Mouse (Mus musculus) mature B cell (primary cell): ENCODE data around the gene Tprkb.
"Not testable (repeated sequence)": the region's sequence is repeated elsewhere in the genome, so short reads cannot be mapped to it uniquely, and the experiment has no call there.

ENCODE experiments used
- in situ Hi-C: fragments of 300-500 bp; cut with MboI; formaldehyde crosslinking; loops from 2 replicates; pipeline ENCODE4 v1.14.3; 2019

The Tprkb gene

GRCm38 (mm10) chr6:85911587-85911986 lies at the start of gene Tprkb:
TSS of gene Tprkb (plus strand) at chr6:85911865.
- in situ Hi-C loops = no loop called here

- in situ Hi-C loops = no loop called here
These were observed 49.1 kb upstream of the Tprkb start for GRCm38 (mm10) chr6:85862565-85862964.

GRCm38 (mm10) chr6:85863136-85863535 lies 48.5 kb upstream of the Tprkb start:
- in situ Hi-C loops = no loop called here

GRCm38 (mm10) chr6:85863840-85864239 lies 47.8 kb upstream of the Tprkb start:
- in situ Hi-C loops = no loop called here

GRCm38 (mm10) chr6:85864900-85865639 lies 46.6 kb upstream of the Tprkb start:
- in situ Hi-C loops = not testable (repeated sequence)

GRCm38 (mm10) chr6:85866166-85866565 lies 45.5 kb upstream of the Tprkb start:
- in situ Hi-C loops = not testable (repeated sequence)

GRCm38 (mm10) chr6:85866995-85867394 lies 44.7 kb upstream of the Tprkb start:
- in situ Hi-C loops = not testable (repeated sequence)

GRCm38 (mm10) chr6:85867726-85868690 lies 43.7 kb upstream of the Tprkb start:
- in situ Hi-C loops = no loop called here

GRCm38 (mm10) chr6:85869006-85869405 lies 42.7 kb upstream of the Tprkb start, which contains the start of gene Nat8f2:
TSS of gene Nat8f2 (minus strand) at chr6:85869158.
- in situ Hi-C loops = not testable (repeated sequence)

- in situ Hi-C loops = not testable (repeated sequence)
These were observed 28.4 kb upstream of the Tprkb start for GRCm38 (mm10) chr6:85883246-85883645.

- in situ Hi-C loops = no loop called here
These were observed 27.4 kb upstream of the Tprkb start for GRCm38 (mm10) chr6:85884311-85884710.

GRCm38 (mm10) chr6:85888961-85889360 lies 22.7 kb upstream of the Tprkb start:
- in situ Hi-C loops = no loop called here

GRCm38 (mm10) chr6:85895061-85895648 lies 16.5 kb upstream of the Tprkb start:
- in situ Hi-C loops = not testable (repeated sequence)

- in situ Hi-C loops = not testable (repeated sequence)
These were observed 12.8 kb upstream of the Tprkb start for GRCm38 (mm10) chr6:85898596-85899475.

GRCm38 (mm10) chr6:85902303-85902702 lies 9.4 kb upstream of the Tprkb start:
- in situ Hi-C loops = no loop called here

- in situ Hi-C loops = not testable (repeated sequence)
These were observed 7.0 kb upstream of the Tprkb start, which contains the start of gene Nat8f4 for GRCm38 (mm10) chr6:85904642-85905061. TSS of gene Nat8f4 (minus strand) at chr6:85904884.

- in situ Hi-C loops = not testable (repeated sequence)
These were observed 4.7 kb upstream of the Tprkb start for GRCm38 (mm10) chr6:85906911-85907351.

GRCm38 (mm10) chr6:85908341-85908740 lies 3.3 kb upstream of the Tprkb start:
- in situ Hi-C loops = no loop called here

GRCm38 (mm10) chr6:85909704-85910103 lies 2.0 kb upstream of the Tprkb start:
- in situ Hi-C loops = no loop called here

GRCm38 (mm10) chr6:85915141-85915538 lies 3.5 kb downstream of the Tprkb start:
- in situ Hi-C loops = no loop called here
